Mouse (Mus musculus) liver, adult 2 months (tissue): Measurements from ENCODE around the gene Il15ra.

ENCODE experiments used
- CTCF ChIP-seq: fragments of 200-500 bp; IDR thresholded peaks from 2 replicates; pipeline ENCODE4 v1.5.1; 2011; ENCODE audit warnings: low read depth, low read length, control low read depth
- POLR2A ChIP-seq: fragments of 200-500 bp; IDR thresholded peaks from 2 replicates; pipeline ENCODE4 v1.6.1; 2011; ENCODE audit warnings: low read length, control low read depth; ENCODE audit not compliant: insufficient read depth; ENCODE audit errors: extremely low read depth

DNA sequence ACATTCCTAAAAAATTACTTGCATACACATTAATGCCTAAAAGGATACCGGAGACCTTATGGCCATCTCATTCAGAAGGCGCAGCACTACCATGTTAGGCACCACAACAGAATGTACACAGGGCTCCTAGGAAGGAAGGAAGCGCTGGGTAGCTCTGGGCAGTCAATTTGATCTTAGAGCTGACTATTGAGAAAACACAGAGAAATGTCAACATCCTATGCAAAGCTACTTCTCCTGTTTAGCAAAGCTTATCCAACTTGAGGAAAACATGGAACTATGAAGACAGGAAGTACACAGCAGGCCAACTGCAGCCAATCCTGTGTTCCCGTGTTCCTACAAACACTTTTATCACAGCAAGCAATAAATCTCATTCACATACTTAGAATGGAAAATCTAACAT is 66.6 kb downstream of the Il15ra start:
- TF ChIP-seq CTCF (no peak), POLR2A (no peak)
